In the genomic region with DNA sequence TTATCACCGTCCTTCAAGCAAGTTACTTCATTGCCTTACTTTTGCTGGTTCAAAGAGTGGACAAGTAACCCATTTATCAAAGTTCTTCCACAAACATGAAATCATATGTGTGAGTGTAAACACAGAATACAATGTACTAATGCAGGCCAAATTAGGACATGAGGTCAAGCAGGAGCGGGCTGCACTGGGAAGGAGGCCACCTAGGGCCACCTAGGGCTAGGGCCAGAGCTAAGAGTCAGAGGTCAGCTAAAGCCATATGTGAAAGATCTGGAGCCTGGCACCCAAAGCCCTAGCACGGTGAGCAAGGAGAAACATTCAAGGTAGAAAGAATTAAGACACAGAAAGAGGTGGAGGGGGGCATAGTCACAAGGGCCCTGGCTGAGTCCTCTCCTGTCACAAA, we compare ENCODE assay signal across 1 mouse cellular context.
TF ChIP-seq lines count a peak whose summit lies in the region.

No protein-coding gene starts in this region.

TF ChIP-seq in myocyte, 11 proteins besides CTCF, POLR2A, EP300 and RAD21:
- no peak for TF ChIP-seq E2F4 (IDR thresholded peaks at IDR 0.05; ENCODE audit: insufficient read depth)
- no peak for TF ChIP-seq CEBPB (IDR thresholded peaks at IDR 0.05; ENCODE audit: insufficient read depth, poor library complexity, severe bottlenecking)
- TF ChIP-seq SRF (IDR thresholded peaks at IDR 0.05; ENCODE audit: control insufficient read depth, insufficient read length, low read depth) = no peak
- TF ChIP-seq USF1 (IDR thresholded peaks at IDR 0.05; ENCODE audit: low read depth) = no peak
- TF ChIP-seq MAX (IDR thresholded peaks at IDR 0.05; ENCODE audit: low read depth) = no peak
- no peak for TF ChIP-seq REST (IDR thresholded peaks at IDR 0.05; ENCODE audit: insufficient read depth, insufficient read length)
- no peak for TF ChIP-seq MYOD1 (IDR thresholded peaks at IDR 0.05; ENCODE audit: control insufficient read depth in 1 of 3, insufficient read length in 2 of 3, low read depth in 2 of 3)
- TF ChIP-seq MYOG (IDR thresholded peaks at IDR 0.05; ENCODE audit: control insufficient read depth in 1 of 3, insufficient read depth in 1 of 3, insufficient read length in 2 of 3, low read depth in 2 of 3) = no peak
- TF ChIP-seq TCF12 (IDR thresholded peaks at IDR 0.05; ENCODE audit: insufficient read depth, poor library complexity, severe bottlenecking) = no peak
- no peak for TF ChIP-seq POLR2AphosphoS2 (IDR thresholded peaks at IDR 0.05; ENCODE audit: insufficient read length, low read depth)
- no peak for TF ChIP-seq TCF3 (IDR thresholded peaks at IDR 0.05; ENCODE audit: insufficient read length, low read depth)
